Mouse (Mus musculus): ENCODE results near the gene Lrmda.

- TF ChIP-seq CTCF (IDR thresholded peaks at IDR 0.05; ENCODE audit: extremely low read depth, insufficient read length, insufficient replicate concordance, low read depth, low read length), result no peak
- TF ChIP-seq POLR2A (IDR thresholded peaks at IDR 0.05; ENCODE audit: low read depth, low read length), result no peak
Observed at GRCm38 (mm10) chr14:22847011-22847786, 827.7 kb downstream of the Lrmda start.
